Mouse (Mus musculus): ENCODE measurements around the gene Uggt2. TPM values are rescaled to one million over a fixed set of nuclear protein-coding genes. Genes with fewer than 3 reads are reported as not detected.

Gene Uggt2
- polyA plus RNA-seq, 1 experiment = 2.6 TPM

DNA sequence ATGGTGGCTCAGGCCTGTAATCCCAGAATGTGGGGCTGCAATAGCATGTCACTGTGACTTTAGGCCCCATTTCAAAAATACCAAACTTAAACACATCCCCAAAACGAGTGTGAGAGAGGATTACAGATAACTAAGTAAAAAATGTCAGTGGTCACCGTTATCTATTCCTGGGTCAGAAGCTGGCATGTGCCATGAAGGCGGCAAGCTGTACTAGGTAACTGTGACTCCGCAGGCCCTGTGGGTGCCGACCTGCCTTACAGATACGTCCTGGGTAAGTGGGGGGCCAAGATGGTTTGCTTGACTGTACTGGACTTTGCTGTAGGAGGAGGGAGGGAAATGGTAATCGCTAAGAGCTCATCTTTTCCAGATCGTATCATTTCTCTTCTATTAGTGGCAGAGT lies 118.3 kb downstream of the Uggt2 start:
- Histone ChIP-seq H3K79me3 (ENCODE audit: low read depth) (no peaks in the 10 kb centered on the region), H3K27me3 (ENCODE audit: control insufficient read depth, insufficient read depth, insufficient read length) (no peaks in the 10 kb centered on the region), H3K79me2 (ENCODE audit: control insufficient read depth, insufficient read depth) (no peaks in the 10 kb centered on the region), H3K36me3 (ENCODE audit: control insufficient read depth, insufficient read depth) (peaks cover 44% of the 10 kb centered on the region), H3ac (ENCODE audit: control insufficient read depth, insufficient read length, low read depth) (no peak overlapping the region), H3K4me3 (ENCODE audit: insufficient read depth, poor library complexity, severe bottlenecking) (no peak overlapping the region)
- TF ChIP-seq USF1 (IDR thresholded peaks at IDR 0.05; ENCODE audit: low read depth) (no peak), MYOD1 (IDR thresholded peaks at IDR 0.05; ENCODE audit: control insufficient read depth, insufficient read length, low read depth) (no peak), FOSL1 (IDR thresholded peaks at IDR 0.05; ENCODE audit: insufficient read depth, low read length, poor library complexity, severe bottlenecking) (no peak), MAX (IDR thresholded peaks at IDR 0.05) (no peak), CEBPB (IDR thresholded peaks at IDR 0.05; ENCODE audit: low read depth) (no peak), CTCF (IDR thresholded peaks at IDR 0.05; ENCODE audit: control insufficient read depth, insufficient read depth, insufficient read length) (no peak), MYOG (IDR thresholded peaks at IDR 0.05; ENCODE audit: control insufficient read depth, extremely low read depth, insufficient read length) (no peak)

DNA sequence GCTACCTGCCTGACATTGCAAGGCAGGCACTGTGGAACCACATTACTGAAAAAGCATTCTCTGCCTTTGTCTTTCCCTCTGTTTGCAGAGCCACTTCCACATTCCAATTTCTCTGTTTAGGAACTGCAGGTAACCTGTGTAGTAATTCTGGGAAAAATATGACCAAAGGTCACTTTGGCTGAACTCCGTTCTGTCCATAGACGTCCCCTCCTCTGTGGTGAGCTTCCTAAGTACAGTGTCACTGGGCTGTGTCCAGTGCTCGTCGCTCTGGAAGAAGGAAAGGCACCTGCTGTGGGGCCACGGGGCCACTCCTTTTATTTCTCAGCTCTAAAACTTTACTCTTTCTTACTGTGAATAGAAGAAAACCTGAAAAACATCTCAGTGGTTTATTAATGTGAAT lies 118.9 kb downstream of the Uggt2 start:
- H3K79me3 ChIP-seq (ENCODE audit: low read depth) = no peaks in the 10 kb centered on the region
- no peaks in the 10 kb centered on the region for H3K27me3 ChIP-seq (ENCODE audit: control insufficient read depth, insufficient read depth, insufficient read length)
- no peak overlapping the region for H3K4me3 ChIP-seq (ENCODE audit: insufficient read depth, poor library complexity, severe bottlenecking)
- no peak overlapping the region for H3ac ChIP-seq (ENCODE audit: control insufficient read depth, insufficient read length, low read depth)
- H3K79me2 ChIP-seq (ENCODE audit: control insufficient read depth, insufficient read depth) = no peaks in the 10 kb centered on the region
- H3K36me3 ChIP-seq (ENCODE audit: control insufficient read depth, insufficient read depth) = peaks cover 44% of the 10 kb centered on the region
- TF ChIP-seq CTCF (IDR thresholded peaks at IDR 0.05; ENCODE audit: control insufficient read depth, insufficient read depth, insufficient read length) (no peak), USF1 (IDR thresholded peaks at IDR 0.05; ENCODE audit: low read depth) (no peak), FOSL1 (IDR thresholded peaks at IDR 0.05; ENCODE audit: insufficient read depth, low read length, poor library complexity, severe bottlenecking) (no peak), MAX (IDR thresholded peaks at IDR 0.05) (no peak), MYOG (IDR thresholded peaks at IDR 0.05; ENCODE audit: control insufficient read depth, extremely low read depth, insufficient read length) (no peak), MYOD1 (IDR thresholded peaks at IDR 0.05; ENCODE audit: control insufficient read depth, insufficient read length, low read depth) (no peak), CEBPB (IDR thresholded peaks at IDR 0.05; ENCODE audit: low read depth) (no peak)

DNA sequence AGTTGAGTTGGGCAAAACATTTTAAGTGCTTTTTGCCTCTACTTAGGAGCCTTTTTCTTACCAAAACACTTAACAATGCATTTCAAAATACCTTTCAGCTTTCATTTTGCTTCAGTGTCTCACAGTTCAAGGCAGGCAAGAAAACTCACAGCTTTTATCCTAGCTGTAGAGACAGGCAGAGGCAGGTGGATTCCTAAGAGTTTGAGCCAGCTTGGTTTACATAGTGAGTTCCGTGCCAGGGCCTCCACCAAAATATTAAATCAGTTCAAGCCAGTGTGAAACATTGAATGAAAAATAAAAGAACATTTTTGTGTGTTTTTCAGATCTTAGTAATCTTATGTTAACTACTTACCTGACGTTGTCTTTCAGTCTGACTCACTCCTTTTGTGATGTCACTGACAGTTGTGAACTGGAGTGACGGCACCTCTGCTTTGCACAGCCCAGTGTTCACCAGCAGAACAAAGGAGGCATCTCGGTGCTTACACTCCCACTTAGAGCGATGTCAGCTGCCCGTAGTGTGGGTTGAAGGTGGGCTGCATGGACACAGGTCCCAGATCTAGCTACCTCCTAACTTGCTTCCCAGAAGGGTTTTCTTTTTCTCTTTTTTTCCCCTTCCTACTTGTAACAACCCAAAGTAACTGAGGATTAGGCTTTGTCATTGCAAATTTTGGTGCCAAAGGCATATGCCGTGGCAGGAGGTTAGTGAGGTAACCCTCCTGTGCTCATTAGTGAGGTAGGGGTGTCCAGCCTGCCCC lies 119.5 kb downstream of the Uggt2 start:
- no peaks in the 10 kb centered on the region for H3K79me2 ChIP-seq (ENCODE audit: control insufficient read depth, insufficient read depth)
- no peaks in the 10 kb centered on the region for H3K27me3 ChIP-seq (ENCODE audit: control insufficient read depth, insufficient read depth, insufficient read length)
- no peaks in the 10 kb centered on the region for H3K79me3 ChIP-seq (ENCODE audit: low read depth)
- peaks cover 45% of the 10 kb centered on the region for H3K36me3 ChIP-seq (ENCODE audit: control insufficient read depth, insufficient read depth)
- TF ChIP-seq MYOD1 (IDR thresholded peaks at IDR 0.05; ENCODE audit: control insufficient read depth, insufficient read length, low read depth) (no peak), CEBPB (IDR thresholded peaks at IDR 0.05; ENCODE audit: low read depth) (no peak), MAX (IDR thresholded peaks at IDR 0.05) (no peak), USF1 (IDR thresholded peaks at IDR 0.05; ENCODE audit: low read depth) (no peak), FOSL1 (IDR thresholded peaks at IDR 0.05; ENCODE audit: insufficient read depth, low read length, poor library complexity, severe bottlenecking) (no peak), CTCF (IDR thresholded peaks at IDR 0.05; ENCODE audit: control insufficient read depth, insufficient read depth, insufficient read length) (no peak), MYOG (IDR thresholded peaks at IDR 0.05; ENCODE audit: control insufficient read depth, extremely low read depth, insufficient read length) (no peak)
- H3ac ChIP-seq (ENCODE audit: control insufficient read depth, insufficient read length, low read depth) = no peak overlapping the region
- H3K4me3 ChIP-seq (ENCODE audit: insufficient read depth, poor library complexity, severe bottlenecking) = no peak overlapping the region

DNA sequence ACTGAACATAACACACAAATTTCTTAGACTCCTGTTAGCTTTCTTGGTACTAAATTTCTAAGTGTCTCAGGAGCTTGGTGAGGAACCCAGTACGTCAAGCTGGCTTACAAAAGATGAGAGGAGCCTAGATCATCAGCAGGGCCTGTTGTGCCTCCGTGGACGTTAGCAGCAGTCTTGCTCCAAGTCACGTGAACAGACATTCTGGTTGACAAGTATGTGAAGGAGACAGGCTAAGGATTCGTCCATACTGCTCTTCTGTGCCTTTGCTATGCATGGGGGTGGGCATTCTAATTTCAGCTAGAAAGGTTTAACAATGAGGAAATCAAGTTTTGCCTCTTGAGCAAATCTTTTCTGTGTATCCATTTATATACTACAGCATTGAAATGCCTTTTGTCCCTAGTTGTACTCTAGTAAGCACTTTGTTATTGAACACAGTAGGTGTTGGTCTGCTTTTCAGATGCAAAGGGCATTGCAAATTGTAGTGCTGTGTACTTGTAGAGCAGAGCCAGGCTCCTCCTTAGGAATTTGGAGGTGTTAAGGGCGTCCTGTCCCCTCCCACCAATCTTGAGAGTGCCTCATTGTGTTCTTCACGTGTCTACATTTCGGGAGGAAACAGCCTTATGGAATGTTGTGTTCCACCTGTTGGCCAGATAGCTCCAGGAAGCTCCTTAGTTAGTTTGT lies 122.0 kb downstream of the Uggt2 start:
- peaks cover 65% of the 10 kb centered on the region for H3K36me3 ChIP-seq (ENCODE audit: control insufficient read depth, insufficient read depth)
- H3K79me3 ChIP-seq (ENCODE audit: low read depth) = no peaks in the 10 kb centered on the region
- no peaks in the 10 kb centered on the region for H3K27me3 ChIP-seq (ENCODE audit: control insufficient read depth, insufficient read depth, insufficient read length)
- TF ChIP-seq MYOG (IDR thresholded peaks at IDR 0.05; ENCODE audit: control insufficient read depth, extremely low read depth, insufficient read length) (no peak), USF1 (IDR thresholded peaks at IDR 0.05; ENCODE audit: low read depth) (no peak), FOSL1 (IDR thresholded peaks at IDR 0.05; ENCODE audit: insufficient read depth, low read length, poor library complexity, severe bottlenecking) (no peak), CTCF (IDR thresholded peaks at IDR 0.05; ENCODE audit: control insufficient read depth, insufficient read depth, insufficient read length) (no peak), MYOD1 (IDR thresholded peaks at IDR 0.05; ENCODE audit: control insufficient read depth, insufficient read length, low read depth) (no peak)
- H3K79me2 ChIP-seq (ENCODE audit: control insufficient read depth, insufficient read depth) = no peaks in the 10 kb centered on the region
- no peak overlapping the region for H3ac ChIP-seq (ENCODE audit: control insufficient read depth, insufficient read length, low read depth)
- H3K4me3 ChIP-seq (ENCODE audit: insufficient read depth, poor library complexity, severe bottlenecking) = no peak overlapping the region

DNA sequence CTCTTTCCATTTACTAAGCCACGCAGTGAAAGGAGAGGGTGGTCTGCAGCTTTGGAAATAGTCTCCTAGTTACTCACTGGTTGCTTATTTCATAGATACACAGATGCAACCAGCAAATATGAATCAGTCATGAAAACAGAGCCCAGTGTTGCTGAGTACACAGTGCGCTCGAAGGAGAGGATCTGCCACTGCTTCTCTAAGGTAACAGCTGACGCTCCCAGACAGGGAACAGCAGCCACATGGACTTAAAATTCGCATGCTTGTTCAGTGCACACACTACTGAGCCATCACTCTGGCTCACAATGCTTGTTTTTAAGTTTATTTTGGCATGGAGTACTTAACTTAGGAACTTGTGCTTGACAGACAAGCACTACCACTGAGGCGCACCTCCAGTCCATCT lies 127.0 kb downstream of the Uggt2 start:
- H3K79me3 ChIP-seq (ENCODE audit: low read depth) = no peaks in the 10 kb centered on the region
- H3ac ChIP-seq (ENCODE audit: control insufficient read depth, insufficient read length, low read depth) = no peak overlapping the region
- no peaks in the 10 kb centered on the region for H3K79me2 ChIP-seq (ENCODE audit: control insufficient read depth, insufficient read depth)
- peaks cover 72% of the 10 kb centered on the region for H3K36me3 ChIP-seq (ENCODE audit: control insufficient read depth, insufficient read depth)
- H3K27me3 ChIP-seq (ENCODE audit: control insufficient read depth, insufficient read depth, insufficient read length) = no peaks in the 10 kb centered on the region
- TF ChIP-seq CTCF (IDR thresholded peaks at IDR 0.05; ENCODE audit: control insufficient read depth, insufficient read depth, insufficient read length) = no peak
- TF ChIP-seq FOSL1 (IDR thresholded peaks at IDR 0.05; ENCODE audit: insufficient read depth, low read length, poor library complexity, severe bottlenecking) = no peak
- no peak for TF ChIP-seq CEBPB (IDR thresholded peaks at IDR 0.05; ENCODE audit: low read depth)
- TF ChIP-seq MAX (IDR thresholded peaks at IDR 0.05) = no peak
- no peak for TF ChIP-seq MYOG (IDR thresholded peaks at IDR 0.05; ENCODE audit: control insufficient read depth, extremely low read depth, insufficient read length)
- no peak for TF ChIP-seq MYOD1 (IDR thresholded peaks at IDR 0.05; ENCODE audit: control insufficient read depth, insufficient read length, low read depth)
- TF ChIP-seq USF1 (IDR thresholded peaks at IDR 0.05; ENCODE audit: low read depth) = no peak
- no peak overlapping the region for H3K4me3 ChIP-seq (ENCODE audit: insufficient read depth, poor library complexity, severe bottlenecking)
